Mouse (Mus musculus): Measurements from ENCODE around the gene Iqcf5.
A peak's percentile ranks its signal among the peaks of the same experiment; 100 is the strongest.

The Iqcf5 gene

DNA sequence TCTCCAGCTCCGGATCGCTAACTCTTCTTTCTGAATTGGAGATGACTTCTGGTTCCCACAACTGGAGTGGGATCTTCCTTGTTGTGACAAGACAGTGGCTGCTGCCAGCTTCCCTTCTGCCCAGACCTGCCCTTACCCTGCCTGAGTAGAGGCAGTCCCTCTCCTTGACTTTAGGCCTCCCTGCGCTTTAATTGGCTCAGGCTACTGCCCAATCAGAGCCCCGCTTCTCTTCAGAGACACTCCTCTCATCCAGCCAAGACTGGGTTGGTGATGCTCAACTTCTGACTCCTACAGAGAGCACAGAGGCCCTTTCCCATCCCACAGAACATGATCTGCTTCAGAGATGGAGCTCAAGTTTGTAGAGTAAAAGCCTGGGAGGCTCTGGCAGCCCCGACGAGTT, 10.1 kb upstream of the Iqcf5 start:
- DNase-seq (ENCODE audit: low read depth, low spot score), result no peak
- Histone ChIP-seq H3K27me3 (ENCODE audit: control insufficient read depth, insufficient read depth, low read length, poor library complexity, severe bottlenecking) (no peaks in the 10 kb centered on the region), H3K36me3 (ENCODE audit: control insufficient read depth, insufficient read depth, low read length, poor library complexity, severe bottlenecking) (no peaks in the 10 kb centered on the region)

DNA sequence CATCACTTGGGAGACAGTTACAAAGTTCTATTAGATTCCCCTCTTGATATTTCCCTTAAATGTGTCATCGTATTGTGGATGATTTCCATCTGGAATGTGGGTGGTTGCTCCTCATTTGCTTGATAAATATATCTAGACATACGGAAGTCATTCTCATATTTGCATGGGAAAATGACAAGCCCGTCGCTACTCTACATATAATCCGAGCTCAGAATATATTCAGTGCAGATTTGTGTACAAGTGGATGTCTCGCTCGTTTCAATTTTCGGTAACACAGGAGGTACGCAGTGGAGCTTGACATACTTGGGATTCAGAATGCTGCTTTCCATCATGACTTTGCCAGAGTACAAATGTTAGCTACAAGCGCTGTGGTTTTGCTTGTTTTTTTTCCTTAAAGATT, 5.0 kb upstream of the Iqcf5 start:
- H3K27me3 ChIP-seq (ENCODE audit: control insufficient read depth, insufficient read depth, low read length, poor library complexity, severe bottlenecking), result no peaks in the 10 kb centered on the region
- H3K36me3 ChIP-seq (ENCODE audit: control insufficient read depth, insufficient read depth, low read length, poor library complexity, severe bottlenecking), result no peaks in the 10 kb centered on the region
- DNase-seq (ENCODE audit: low read depth, low spot score), result no peak

DNA sequence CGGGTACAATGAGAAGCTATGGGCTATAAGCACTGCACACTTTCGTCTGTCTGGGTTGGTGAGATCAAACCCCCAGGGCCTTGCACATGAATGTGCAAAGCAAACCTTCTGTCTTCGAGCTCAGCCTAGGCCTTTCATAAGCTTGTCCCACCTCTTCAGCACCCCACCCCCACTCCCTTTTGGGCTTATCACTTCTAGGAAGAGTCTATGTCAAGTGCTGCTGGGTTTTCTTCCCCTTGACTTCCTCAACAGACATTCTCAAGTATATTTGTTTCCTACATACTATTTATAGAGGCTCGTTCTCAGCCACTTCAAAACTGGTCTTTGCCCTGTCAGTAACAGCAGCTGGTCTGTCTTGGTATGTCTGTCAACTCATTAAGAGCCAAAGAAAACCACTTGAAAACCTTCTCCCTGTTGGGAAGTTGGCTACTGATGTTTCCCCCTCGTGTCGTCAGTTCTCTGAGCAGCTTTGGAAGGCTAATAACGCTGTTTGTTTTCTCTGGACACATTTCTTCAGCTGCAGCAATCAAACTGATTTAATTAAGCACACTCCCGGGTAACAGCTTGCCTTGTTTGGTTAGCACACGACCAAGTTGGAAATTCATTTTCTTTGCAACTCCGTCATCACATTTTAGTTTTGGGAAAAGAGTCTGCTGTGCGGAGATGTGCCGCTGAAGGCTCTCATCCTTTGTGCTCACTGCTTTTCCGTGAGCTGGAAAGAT, 1.5 kb upstream of the Iqcf5 start:
- no peak for DNase-seq (ENCODE audit: low read depth, low spot score)
- Histone ChIP-seq H3K27me3 (ENCODE audit: control insufficient read depth, insufficient read depth, low read length, poor library complexity, severe bottlenecking) (no peaks in the 10 kb centered on the region), H3K36me3 (ENCODE audit: control insufficient read depth, insufficient read depth, low read length, poor library complexity, severe bottlenecking) (no peaks in the 10 kb centered on the region)

DNA sequence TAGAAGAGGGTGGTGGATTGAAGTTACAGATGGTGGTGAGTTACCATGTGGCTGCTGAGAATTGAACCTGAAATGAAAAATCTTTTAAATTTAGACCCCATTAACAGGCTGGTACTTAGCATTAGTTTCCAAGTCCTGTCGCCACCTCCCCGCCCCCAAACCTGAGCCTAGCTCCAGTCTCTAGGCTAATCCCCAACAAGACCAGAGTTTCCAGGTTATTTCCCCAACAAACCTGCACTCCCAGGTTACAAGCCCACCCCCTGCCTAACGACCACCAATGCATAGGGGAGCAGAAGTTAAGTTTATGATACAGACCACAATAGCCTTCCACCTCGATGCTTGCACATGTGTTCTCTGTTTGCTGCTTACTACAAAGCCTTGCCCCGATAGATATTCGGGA, 807 bp upstream of the Iqcf5 start:
- no peaks in the 10 kb centered on the region for H3K36me3 ChIP-seq (ENCODE audit: control insufficient read depth, insufficient read depth, low read length, poor library complexity, severe bottlenecking)
- H3K27me3 ChIP-seq (ENCODE audit: control insufficient read depth, insufficient read depth, low read length, poor library complexity, severe bottlenecking), result no peaks in the 10 kb centered on the region
- no peak for DNase-seq (ENCODE audit: low read depth, low spot score)

DNA sequence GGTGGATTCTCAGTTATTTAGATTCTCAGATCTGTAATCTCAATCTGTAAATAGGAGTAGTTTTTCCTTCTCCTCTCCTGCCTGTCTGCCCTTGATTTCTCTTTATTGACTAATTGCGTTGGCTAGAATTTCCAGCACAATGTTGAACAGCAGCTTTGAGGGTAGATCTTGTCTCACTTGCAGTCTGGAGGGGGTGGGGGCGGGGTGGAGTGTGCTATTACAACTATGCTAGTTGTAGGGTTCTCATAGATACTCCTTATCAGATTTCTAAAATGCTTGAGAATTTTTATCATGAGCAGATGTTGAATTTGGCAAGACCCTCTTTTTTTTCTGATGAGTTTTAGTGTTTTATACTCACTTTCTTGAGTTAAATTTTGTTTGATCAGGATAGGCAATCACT, 5.1 kb downstream of the Iqcf5 start:
- DNase-seq (ENCODE audit: low read depth, low spot score), result no peak
- Histone ChIP-seq H3K36me3 (ENCODE audit: control insufficient read depth, insufficient read depth, low read length, poor library complexity, severe bottlenecking) (no peaks in the 10 kb centered on the region), H3K27me3 (ENCODE audit: control insufficient read depth, insufficient read depth, low read length, poor library complexity, severe bottlenecking) (no peaks in the 10 kb centered on the region)

DNA sequence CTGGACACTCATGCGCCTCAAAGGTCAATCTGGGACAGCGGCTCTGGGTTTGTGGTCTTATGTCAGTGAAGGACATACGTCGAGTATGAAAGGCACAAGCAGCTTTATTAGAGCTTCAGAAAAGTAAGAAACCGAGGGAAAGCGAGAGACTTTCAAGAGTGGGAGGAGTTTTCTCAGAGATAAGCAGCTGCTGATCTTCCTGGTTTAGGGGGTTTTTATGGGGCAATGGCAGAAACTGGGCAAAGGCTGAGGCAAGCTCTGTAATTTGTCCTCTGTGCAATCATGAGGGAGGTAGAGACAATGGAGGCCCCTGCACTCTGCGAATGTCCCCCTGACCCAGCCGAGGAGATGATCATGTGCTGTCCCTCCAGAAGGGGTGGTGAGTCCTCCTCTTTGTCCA, 5.5 kb downstream of the Iqcf5 start:
- DNase-seq (ENCODE audit: low read depth, low spot score), result no peak
- H3K27me3 ChIP-seq (ENCODE audit: control insufficient read depth, insufficient read depth, low read length, poor library complexity, severe bottlenecking), result no peaks in the 10 kb centered on the region

DNA sequence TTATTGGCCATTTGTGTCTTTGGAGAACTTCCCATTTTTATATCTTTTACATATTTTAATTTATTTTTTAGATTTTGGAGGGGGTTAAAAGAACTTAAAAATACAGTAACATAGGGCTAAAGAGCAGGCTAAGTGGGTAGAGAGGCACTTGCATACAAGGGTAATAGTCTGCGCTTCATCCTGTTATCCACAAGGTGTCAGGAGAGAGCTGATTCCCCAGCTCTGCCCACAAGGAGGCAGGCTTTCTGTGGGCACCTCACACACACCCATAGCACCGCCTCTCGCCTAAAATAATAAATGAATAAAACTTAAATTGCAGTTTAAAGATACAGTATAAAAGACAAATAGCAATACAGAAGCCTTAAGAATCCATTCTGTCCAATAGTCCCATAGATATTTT, 17.5 kb downstream of the Iqcf5 start:
- DNase-seq (ENCODE audit: low read depth, low spot score), result peak; percentile 66
- no peaks in the 10 kb centered on the region for H3K27me3 ChIP-seq (ENCODE audit: control insufficient read depth, insufficient read depth, low read length, poor library complexity, severe bottlenecking)
- H3K36me3 ChIP-seq (ENCODE audit: control insufficient read depth, insufficient read depth, low read length, poor library complexity, severe bottlenecking), result no peaks in the 10 kb centered on the region

More for the DNA sequence above, 5.5 kb downstream of the Iqcf5 start:
- H3K36me3 ChIP-seq (ENCODE audit: control insufficient read depth, insufficient read depth, low read length, poor library complexity, severe bottlenecking), result no peaks in the 10 kb centered on the region

DNA sequence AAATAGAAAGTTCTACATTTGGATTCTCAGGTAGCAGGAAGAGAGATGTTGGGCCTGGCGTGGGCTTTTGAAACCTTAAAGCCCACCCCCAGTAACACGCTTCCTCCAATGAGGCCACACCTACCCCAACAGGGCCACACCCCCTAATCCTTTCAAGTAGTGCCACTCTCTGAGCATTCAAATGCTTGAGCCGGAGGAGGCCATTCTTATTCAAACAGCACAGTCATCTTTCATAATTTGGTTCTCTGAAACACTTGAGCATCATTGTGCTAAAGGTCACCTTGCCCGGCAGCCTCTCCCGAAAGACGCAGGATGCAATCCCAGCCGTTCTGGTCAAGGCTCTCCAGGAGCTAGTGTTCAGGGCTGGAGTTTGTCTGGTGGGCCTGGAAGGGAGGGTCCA, 19.9 kb downstream of the Iqcf5 start:
- no peak for DNase-seq (ENCODE audit: low read depth, low spot score)
- Histone ChIP-seq H3K36me3 (ENCODE audit: control insufficient read depth, insufficient read depth, low read length, poor library complexity, severe bottlenecking) (no peaks in the 10 kb centered on the region), H3K27me3 (ENCODE audit: control insufficient read depth, insufficient read depth, low read length, poor library complexity, severe bottlenecking) (no peaks in the 10 kb centered on the region)

DNA sequence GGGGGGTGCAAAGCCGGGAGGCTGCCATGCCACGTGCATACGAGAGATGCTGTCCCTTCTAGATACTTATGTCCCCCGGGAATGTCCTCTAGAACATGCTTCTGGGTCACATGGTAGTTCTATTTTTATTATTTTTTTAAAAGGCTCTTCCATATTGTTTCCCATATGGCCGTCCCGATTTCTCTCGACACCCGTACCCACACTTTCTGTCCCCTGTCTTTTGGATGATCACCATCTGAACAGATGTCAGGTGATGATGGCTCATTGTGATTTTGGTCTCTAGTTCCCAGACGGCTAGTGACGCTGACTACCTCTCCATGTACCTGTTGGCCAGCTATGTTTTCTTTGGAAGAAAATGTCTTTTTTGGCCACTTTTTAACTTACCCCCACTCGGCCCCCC, 20.6 kb downstream of the Iqcf5 start:
- Histone ChIP-seq H3K27me3 (ENCODE audit: control insufficient read depth, insufficient read depth, low read length, poor library complexity, severe bottlenecking) (no peaks in the 10 kb centered on the region; the same call in 1 of the 2 replicates), H3K36me3 (ENCODE audit: control insufficient read depth, insufficient read depth, low read length, poor library complexity, severe bottlenecking) (no peaks in the 10 kb centered on the region)
- DNase-seq (ENCODE audit: low read depth, low spot score), result no peak

DNA sequence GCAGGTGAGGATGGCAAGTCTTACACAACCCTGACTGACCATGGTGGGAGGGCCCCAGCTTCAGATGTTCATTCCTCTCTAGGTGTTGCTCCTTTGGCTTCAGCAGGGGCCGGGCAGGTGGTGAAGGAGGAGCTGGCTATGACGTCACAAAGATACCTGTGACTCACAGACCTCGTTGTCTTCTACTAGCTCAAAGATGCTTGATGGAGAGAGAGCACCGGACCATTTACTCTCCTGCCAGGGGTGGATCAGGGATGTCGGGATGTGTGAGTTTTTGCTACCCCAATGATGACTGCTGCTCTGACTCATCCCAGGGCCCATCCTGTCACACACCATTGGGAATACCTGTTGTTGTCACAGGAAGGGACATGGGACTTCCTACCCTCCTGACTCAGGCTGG, 47.2 kb downstream of the Iqcf5 start, which contains the start of gene Iqcf3:
TSS of gene Iqcf3 (minus strand) at position 101 of the 400 bp plus-strand sequence.
- no peak for DNase-seq (ENCODE audit: low read depth, low spot score)
- no peaks in the 10 kb centered on the region for H3K27me3 ChIP-seq (ENCODE audit: control insufficient read depth, insufficient read depth, low read length, poor library complexity, severe bottlenecking)
- no peaks in the 10 kb centered on the region for H3K36me3 ChIP-seq (ENCODE audit: control insufficient read depth, insufficient read depth, low read length, poor library complexity, severe bottlenecking)

DNA sequence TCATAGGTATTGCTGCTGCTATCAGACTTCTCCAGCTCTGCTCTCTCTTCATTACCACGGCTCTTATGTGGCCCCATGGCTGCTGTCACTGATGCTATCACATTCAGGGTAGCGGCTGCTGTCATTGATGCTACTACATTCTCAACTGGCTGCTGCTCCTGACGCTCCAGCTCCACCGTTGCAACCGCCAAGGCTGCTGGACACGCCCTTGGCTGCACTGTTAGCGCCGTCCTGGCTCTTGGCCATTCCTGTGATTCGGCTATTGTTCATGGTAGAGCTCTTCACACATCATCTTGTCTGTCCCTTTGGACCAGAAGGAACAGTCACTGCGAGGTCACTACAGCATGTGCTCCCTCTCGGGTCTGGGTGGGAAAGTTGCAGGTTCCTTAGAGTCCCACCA, 47.9 kb downstream of the Iqcf5 start:
- DNase-seq (ENCODE audit: low read depth, low spot score), result no peak
- no peaks in the 10 kb centered on the region for H3K27me3 ChIP-seq (ENCODE audit: control insufficient read depth, insufficient read depth, low read length, poor library complexity, severe bottlenecking)
- H3K36me3 ChIP-seq (ENCODE audit: control insufficient read depth, insufficient read depth, low read length, poor library complexity, severe bottlenecking), result no peaks in the 10 kb centered on the region

DNA sequence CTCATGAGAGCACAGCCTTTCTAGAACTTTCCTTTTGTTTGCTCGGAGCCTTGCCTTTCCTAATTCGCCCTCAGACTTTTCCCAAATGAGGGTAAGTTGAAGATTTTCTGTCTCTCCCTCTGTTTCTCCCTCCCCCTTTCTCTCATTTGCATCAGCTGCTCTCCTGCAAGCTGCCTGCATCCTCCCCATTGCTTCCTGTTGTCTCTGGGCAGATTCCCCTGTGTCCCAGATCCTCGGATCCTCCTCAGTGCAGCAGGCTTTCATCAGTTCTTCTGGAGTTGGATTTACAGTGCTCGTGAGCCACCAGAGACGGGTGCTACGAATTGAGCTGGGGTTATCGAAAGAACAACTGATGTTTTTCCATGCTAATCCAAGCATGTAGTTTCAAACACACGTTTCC, 49.7 kb downstream of the Iqcf5 start:
- DNase-seq (ENCODE audit: low read depth, low spot score), result no peak
- no peaks in the 10 kb centered on the region for H3K36me3 ChIP-seq (ENCODE audit: control insufficient read depth, insufficient read depth, low read length, poor library complexity, severe bottlenecking)
- no peaks in the 10 kb centered on the region for H3K27me3 ChIP-seq (ENCODE audit: control insufficient read depth, insufficient read depth, low read length, poor library complexity, severe bottlenecking)
